Mouse (Mus musculus) large intestine, adult 2 months (tissue): ENCODE data around the gene Aifm1. TPM values are rescaled to one million over a fixed set of nuclear protein-coding genes. Genes with fewer than 3 reads are reported as not detected.

ENCODE experiments used
- DNase-seq: peaks from one replicate; pipeline ENCODE4 v3.0.0-alpha.2; 2012; ENCODE audit warnings: low read depth, low spot score
- WGBS: fragments of 180-500 bp; shearing (Covaris S2); methylation state at CpG from one replicate; pipeline ENCODE4 v1.1.7; 2018; 5-methylcytosine and 5-hydroxymethylcytosine counted together
- polyA plus RNA-seq: library from polyadenylated mRNA; depleted of rRNA; stranded (reverse); fragments of >200 nt; gene quantifications from 2 replicates; pipeline ENCODE4 v1.2.3, GENCODE M21; 2012; rRNA removed

Gene Aifm1
- polyA plus RNA-seq, 1 experiment: 26.1 TPM

DNA sequence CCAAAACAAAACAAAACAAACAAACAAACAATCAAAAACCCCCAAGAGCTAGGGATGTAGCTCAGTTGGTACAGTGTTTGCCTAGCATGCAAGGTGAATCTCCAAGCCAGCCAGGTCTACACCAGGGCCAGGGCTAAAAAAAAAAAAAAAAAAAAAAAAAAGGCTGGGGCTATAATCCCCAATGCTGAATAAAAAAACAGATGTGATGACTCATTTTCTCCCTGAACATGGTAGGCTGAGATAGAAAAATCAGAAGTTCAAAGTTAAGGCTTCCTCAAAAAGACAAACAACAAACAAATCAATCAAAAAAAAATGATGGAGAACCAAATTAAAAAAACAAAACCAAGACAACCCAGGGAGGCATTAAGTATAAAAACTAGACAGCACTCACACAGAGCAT lies 84.3 kb downstream of the Aifm1 start:
- DNase-seq: no peak

- DNase-seq: no peak
- 74% methylated on average over 8 of the region's 8 CpGs for WGBS
Observed at GRCm38 (mm10) chrX:48428642-48429041, 84.7 kb downstream of the Aifm1 start.

DNA sequence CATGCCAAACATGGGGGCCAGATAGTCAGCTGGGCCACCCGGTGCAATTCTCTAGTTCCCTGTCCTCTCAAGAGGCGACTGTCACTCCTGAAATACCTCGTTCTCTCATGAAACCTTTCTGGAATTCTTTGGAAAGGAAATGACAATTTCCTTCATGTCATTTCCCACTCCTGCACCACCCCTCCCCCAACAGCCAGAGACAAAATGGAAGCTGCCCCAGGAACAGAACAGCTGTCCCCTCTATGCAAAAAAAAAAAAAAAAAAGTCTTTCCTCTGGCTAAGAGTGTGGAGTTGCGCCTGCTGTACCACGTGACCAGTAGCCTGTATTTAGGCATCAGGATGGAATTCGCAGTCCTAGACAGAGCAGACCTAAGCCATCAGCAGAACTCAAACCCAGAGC lies 85.1 kb downstream of the Aifm1 start:
- 71% methylated on average over 6 of the region's 6 CpGs for WGBS
- DNase-seq: no peak

- 44% methylated on average over 7 of the region's 7 CpGs for WGBS
- no peak for DNase-seq
Observed at GRCm38 (mm10) chrX:48425280-48425679, 88.1 kb downstream of the Aifm1 start.

Other genes starting within 250 kb of the Aifm1 start
- 2.8 and 3.6 TPM in 2 replicates for gene Bcorl1, start 172.2 kb downstream of the Aifm1 start, polyA plus RNA-seq
- gene Elf4, start 50.4 kb downstream of the Aifm1 start, polyA plus RNA-seq: 23.1 and 34.6 TPM in 2 replicates
- 0.31 and 0.73 TPM in 2 replicates for gene Rab33a, start 5.7 kb upstream of the Aifm1 start, polyA plus RNA-seq
- 1.7 and 2.0 TPM in 2 replicates for gene Zfp280c, start 80.9 kb upstream of the Aifm1 start, polyA plus RNA-seq
- 2.8 and 3.0 TPM in 2 replicates for gene Slc25a14, start 109.8 kb upstream of the Aifm1 start, polyA plus RNA-seq
- gene Gpr119, start 160.9 kb upstream of the Aifm1 start, polyA plus RNA-seq: 0.43 and 0.61 TPM in 2 replicates
- 1.6 TPM in 2 replicates for gene Rbmx2, start 181.4 kb upstream of the Aifm1 start, polyA plus RNA-seq